Mouse (Mus musculus): ENCODE data around the gene Aqp2. TPM values are rescaled to one million over a fixed set of nuclear protein-coding genes. Genes with fewer than 3 reads are reported as not detected.

Gene Aqp2
- polyA plus RNA-seq, 1 experiment from 2014 or later, result not detected

- TF ChIP-seq CTCF (IDR thresholded peaks at IDR 0.05), result peak; percentile 89
- TF ChIP-seq EP300 (IDR thresholded peaks at IDR 0.05), result no peak
- peak overlapping the region; percentile 64; the same call in 1 of the 2 replicates for H3K27ac ChIP-seq (ENCODE audit: low read length)
- no peak overlapping the region for H3K9ac ChIP-seq (replicated peaks; ENCODE audit: low read depth)
- no peaks in the 10 kb centered on the region for H3K36me3 ChIP-seq (ENCODE audit: insufficient read depth, low read length)
- H3K27me3 ChIP-seq (replicated peaks; ENCODE audit: insufficient read depth, low read length), result peaks cover 22% of the 10 kb centered on the region; the same call in 1 of the 2 replicates
- H3K9me3 ChIP-seq (ENCODE audit: low read length), result no peaks in the 10 kb centered on the region
- ATAC-seq (peak; percentile 65), DNase-seq (ENCODE audit: low spot score) (peak; percentile 91)
- H3K4me2 ChIP-seq (replicated peaks; ENCODE audit: low read depth, low read length), result no peak overlapping the region
- no peak overlapping the region for H3K4me3 ChIP-seq (ENCODE audit: low read depth, low read length)
- WGBS, result 8% methylated on average over 7 of the region's 7 CpGs
- no peaks in the 10 kb centered on the region; the same call in 1 of the 2 replicates for H3K4me1 ChIP-seq (ENCODE audit: insufficient read depth, low read depth, low read length)
Observed at GRCm38 (mm10) chr15:99596056-99596687, 17.3 kb downstream of the Aqp2 start.

GRCm38 (mm10) chr15:99596841-99597240 lies 18.0 kb downstream of the Aqp2 start:
- H3K27ac ChIP-seq (ENCODE audit: low read length), result no peak overlapping the region
- H3K4me2 ChIP-seq (replicated peaks; ENCODE audit: low read depth, low read length), result no peak overlapping the region
- no peak overlapping the region for H3K9ac ChIP-seq (replicated peaks; ENCODE audit: low read depth)
- no peaks in the 10 kb centered on the region for H3K9me3 ChIP-seq (ENCODE audit: low read length)
- DNase-seq (ENCODE audit: low spot score) (no peak), ATAC-seq (no peak)
- H3K4me1 ChIP-seq (ENCODE audit: insufficient read depth, low read depth, low read length), result no peaks in the 10 kb centered on the region; the same call in 1 of the 2 replicates
- TF ChIP-seq EP300 (IDR thresholded peaks at IDR 0.05) (no peak), CTCF (IDR thresholded peaks at IDR 0.05) (no peak)
- H3K36me3 ChIP-seq (ENCODE audit: insufficient read depth, low read length), result no peaks in the 10 kb centered on the region
- WGBS, result 51% methylated on average over 7 of the region's 7 CpGs
- peaks cover 17% of the 10 kb centered on the region; the same call in 1 of the 2 replicates for H3K27me3 ChIP-seq (replicated peaks; ENCODE audit: insufficient read depth, low read length)
- no peak overlapping the region for H3K4me3 ChIP-seq (ENCODE audit: low read depth, low read length)

- WGBS, result 60% methylated on average over 8 of the region's 8 CpGs
- TF ChIP-seq CTCF (IDR thresholded peaks at IDR 0.05) (no peak), EP300 (IDR thresholded peaks at IDR 0.05) (no peak)
- H3K27me3 ChIP-seq (replicated peaks; ENCODE audit: insufficient read depth, low read length), result 0 out of 2 replicates have a peak, but pooled peaks cover 16% of the 10 kb centered on the region
Observed at GRCm38 (mm10) chr15:99597596-99597995, 18.7 kb downstream of the Aqp2 start.

GRCm38 (mm10) chr15:99599245-99600070 lies 20.6 kb downstream of the Aqp2 start:
- Histone ChIP-seq H3K9me3 (ENCODE audit: low read length) (no peaks in the 10 kb centered on the region), H3K27me3 (replicated peaks; ENCODE audit: insufficient read depth, low read length) (0 out of 2 replicates have a peak, but pooled peaks cover 12% of the 10 kb centered on the region), H3K4me1 (ENCODE audit: insufficient read depth, low read depth, low read length) (no peaks in the 10 kb centered on the region; the same call in 1 of the 2 replicates), H3K4me2 (replicated peaks; ENCODE audit: low read depth, low read length) (no peak overlapping the region), H3K9ac (replicated peaks; ENCODE audit: low read depth) (no peak overlapping the region), H3K4me3 (ENCODE audit: low read depth, low read length) (no peak overlapping the region), H3K36me3 (ENCODE audit: insufficient read depth, low read length) (no peaks in the 10 kb centered on the region), H3K27ac (ENCODE audit: low read length) (no peak overlapping the region)
- 55% methylated on average over 17 of the region's 17 CpGs for WGBS
- no peak for DNase-seq (ENCODE audit: low spot score)
- TF ChIP-seq EP300 (IDR thresholded peaks at IDR 0.05) (no peak), CTCF (IDR thresholded peaks at IDR 0.05) (no peak)
- no peak for ATAC-seq

More at GRCm38 (mm10) chr15:99597596-99597995, 18.7 kb downstream of the Aqp2 start:
- Histone ChIP-seq H3K9ac (replicated peaks; ENCODE audit: low read depth) (no peak overlapping the region), H3K36me3 (ENCODE audit: insufficient read depth, low read length) (no peaks in the 10 kb centered on the region), H3K9me3 (ENCODE audit: low read length) (no peaks in the 10 kb centered on the region), H3K4me2 (replicated peaks; ENCODE audit: low read depth, low read length) (no peak overlapping the region), H3K4me3 (ENCODE audit: low read depth, low read length) (no peak overlapping the region), H3K27ac (ENCODE audit: low read length) (no peak overlapping the region), H3K4me1 (ENCODE audit: insufficient read depth, low read depth, low read length) (no peaks in the 10 kb centered on the region; the same call in 1 of the 2 replicates)
- DNase-seq (ENCODE audit: low spot score) (no peak), ATAC-seq (no peak)

GRCm38 (mm10) chr15:99600986-99601822 lies 22.3 kb downstream of the Aqp2 start, which contains the start of gene Aqp6:
Gene Aqp6 (plus strand): TSS chr15:99601400.
- Histone ChIP-seq H3K9ac (replicated peaks; ENCODE audit: low read depth) (no peak within 1 kb of the TSS), H3K4me3 (ENCODE audit: low read depth, low read length) (no peak within 1 kb of the TSS), H3K4me2 (replicated peaks; ENCODE audit: low read depth, low read length) (no peak within 1 kb of the TSS), H3K36me3 (ENCODE audit: insufficient read depth, low read length) (no peaks in the 10 kb centered on the region), H3K9me3 (ENCODE audit: low read length) (no peaks in the 10 kb centered on the region), H3K27me3 (replicated peaks; ENCODE audit: insufficient read depth, low read length) (0 out of 2 replicates have a peak, but pooled peaks cover 8% of the 10 kb centered on the region), H3K4me1 (ENCODE audit: insufficient read depth, low read depth, low read length) (no peaks in the 10 kb centered on the region; the same call in 1 of the 2 replicates), H3K27ac (ENCODE audit: low read length) (no peak within 1 kb of the TSS)
- DNase-seq (ENCODE audit: low spot score), result no peak
- no peak for TF ChIP-seq CTCF (IDR thresholded peaks at IDR 0.05)
- no peak for TF ChIP-seq EP300 (IDR thresholded peaks at IDR 0.05)
- no peak for ATAC-seq
- 72% methylated on average over 22 of the region's 22 CpGs for whole genome bisulfite sequencing

Data from lung, postnatal 0 days (tissue).